Mouse (Mus musculus) bone marrow, adult 2 months (tissue): ENCODE measurements around the gene Zim1.

ENCODE experiments used
- CTCF ChIP-seq: fragments of 200-500 bp; IDR thresholded peaks from 2 replicates; pipeline ENCODE4 v1.5.1; 2011; ENCODE audit warnings: low read length, control low read depth; ENCODE audit not compliant: control insufficient read depth, insufficient read depth
- POLR2A ChIP-seq: fragments of 200-500 bp; IDR thresholded peaks from 2 replicates; pipeline ENCODE4 v1.6.1; 2011; ENCODE audit warnings: low read depth, mild to moderate bottlenecking, control low read depth, low read length, borderline replicate concordance; ENCODE audit not compliant: control insufficient read depth

DNA sequence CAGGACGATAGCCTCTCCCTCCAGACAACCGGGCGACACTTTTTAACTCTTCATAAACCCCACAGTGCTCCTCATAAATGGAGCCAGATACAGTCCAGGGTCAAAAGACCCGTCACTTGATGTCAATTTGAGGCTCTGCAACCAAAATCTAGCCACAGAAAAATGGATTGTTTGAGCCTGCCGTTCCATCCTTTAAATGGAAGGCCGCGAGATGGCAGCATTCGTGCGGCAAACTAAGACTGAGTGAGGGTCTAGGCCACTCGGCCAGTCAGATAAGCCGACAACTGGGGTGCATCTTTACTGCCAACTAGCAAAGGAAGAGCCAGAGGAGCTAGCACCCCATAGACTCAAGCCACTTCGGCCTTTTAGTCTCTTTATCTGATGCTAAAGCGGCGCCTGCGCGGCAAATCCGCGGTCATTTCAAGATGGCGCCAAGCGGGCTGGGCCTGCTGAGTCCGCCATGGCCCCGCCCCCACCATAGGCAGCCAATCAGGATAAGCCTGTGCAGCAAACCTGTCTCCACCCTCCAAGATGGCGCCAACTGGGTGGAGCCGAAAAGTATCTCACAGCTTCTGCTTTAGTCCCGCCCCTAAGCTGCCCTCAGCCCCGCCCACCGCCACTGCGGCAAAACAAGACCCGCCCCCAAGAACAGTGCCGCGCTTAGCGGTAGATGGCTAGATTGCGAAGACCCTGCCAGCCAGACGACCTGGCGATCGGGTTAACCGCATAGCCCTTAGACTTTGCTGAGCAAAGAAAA, 33.0 kb upstream of the Zim1 start:
- no peak for TF ChIP-seq CTCF
- TF ChIP-seq POLR2A: no peak
